Mouse (Mus musculus) intestine, embryonic 16.5 days (tissue): ENCODE measurements around the gene Cacna1c. TPM values are rescaled to one million over a fixed set of nuclear protein-coding genes. Genes with fewer than 3 reads are reported as not detected.
A peak's percentile ranks its signal among the peaks of the same experiment; 100 is the strongest.

Experiments used
- ATAC-seq: fragments of 200-750 bp; cut with Nextera tagmentation; 2 replicates; pipeline ENCODE4 v1.8.0; 2017; ENCODE audit warnings: moderate TSS enrichment, moderate library complexity
- H3K27ac ChIP-seq: fragments of 300-500 bp; sonication (generic); 2 replicates; pipeline ENCODE4 v1.5.1; 2014; ENCODE audit warnings: mild to moderate bottlenecking, low read length
- H3K27me3 ChIP-seq: fragments of 300-500 bp; sonication (generic); replicated peaks from 2 replicates; pipeline ENCODE4 v1.6.1; 2014; ENCODE audit warnings: low read length, control low read depth, mixed read lengths; ENCODE audit not compliant: control insufficient read depth, insufficient read depth
- H3K36me3 ChIP-seq: fragments of 300-500 bp; sonication (generic); 2 replicates; pipeline ENCODE4 v1.6.1; 2014; ENCODE audit warnings: low read length, control low read depth; ENCODE audit not compliant: control insufficient read depth, insufficient read depth
- H3K4me1 ChIP-seq: fragments of 300-500 bp; sonication (generic); 2 replicates; pipeline ENCODE4 v1.6.1; 2014; ENCODE audit warnings: low read length, control low read depth, mixed read lengths; ENCODE audit not compliant: control insufficient read depth, insufficient read depth
- H3K4me2 ChIP-seq: fragments of 300-500 bp; sonication (generic); 2 replicates; pipeline ENCODE4 v1.6.1; 2014; ENCODE audit warnings: low read depth, low read length, control low read depth
- H3K4me3 ChIP-seq: fragments of 300-500 bp; sonication (generic); 2 replicates; pipeline ENCODE4 v1.5.1; 2014; ENCODE audit warnings: mild to moderate bottlenecking, low read length
- H3K9ac ChIP-seq: fragments of 300-500 bp; sonication (generic); 2 replicates; pipeline ENCODE4 v1.6.1; 2014; ENCODE audit warnings: low read depth, low read length
- H3K9me3 ChIP-seq: fragments of 300-500 bp; sonication (generic); 2 replicates; pipeline ENCODE4 v1.6.1; 2016; ENCODE audit warnings: low read length, control low read depth; ENCODE audit not compliant: control insufficient read depth
- WGBS: fragments of 180-500 bp; shearing (Covaris S2); extraction: QIAGEN DNeasy Blood & Tissue Kit; methylation state at CpG from one replicate; pipeline ENCODE4 v1.1.7; 2014; 5-methylcytosine and 5-hydroxymethylcytosine counted together
- polyA plus RNA-seq: library from polyadenylated mRNA; unstranded; fragments of >200 nt; fragmentation: Nextera tagmentation; extraction: Ambion mirVana; gene quantifications from 2 replicates; pipeline ENCODE4 v1.2.1, GENCODE M21; 2015

Cacna1c gene
- polyA plus RNA-seq, 1 experiment from 2014 or later: 1.8 TPM

GRCm38 (mm10) chr6:119044148-119044547 lies 152.1 kb downstream of the Cacna1c start:
- Histone ChIP-seq H3K36me3 (no peaks in the 10 kb centered on the region), H3K4me3 (no peak overlapping the region), H3K9ac (no peak overlapping the region)

GRCm38 (mm10) chr6:119042803-119043202 lies 153.4 kb downstream of the Cacna1c start:
- H3K4me3 ChIP-seq: no peak overlapping the region
- H3K27me3 ChIP-seq: 0 out of 2 replicates have a peak, but pooled peaks cover 4% of the 10 kb centered on the region
- ATAC-seq: no peak
- no peaks in the 10 kb centered on the region for H3K36me3 ChIP-seq
- WGBS: 78% methylated on average over 3 of the region's 3 CpGs
- peaks cover 4% of the 10 kb centered on the region; the same call in 1 of the 2 replicates for H3K4me1 ChIP-seq
- H3K27ac ChIP-seq: no peak overlapping the region
- H3K9me3 ChIP-seq: no peaks in the 10 kb centered on the region
- H3K4me2 ChIP-seq: no peak overlapping the region
- H3K9ac ChIP-seq: no peak overlapping the region

More at GRCm38 (mm10) chr6:119044148-119044547, 152.1 kb downstream of the Cacna1c start:
- no peak for ATAC-seq
- Histone ChIP-seq H3K27me3 (0 out of 2 replicates have a peak, but pooled peaks cover 4% of the 10 kb centered on the region), H3K9me3 (no peaks in the 10 kb centered on the region), H3K4me2 (no peak overlapping the region), H3K4me1 (peaks cover 4% of the 10 kb centered on the region; the same call in 1 of the 2 replicates), H3K27ac (no peak overlapping the region)
- 69% methylated on average over 7 of the region's 7 CpGs for WGBS

DNA sequence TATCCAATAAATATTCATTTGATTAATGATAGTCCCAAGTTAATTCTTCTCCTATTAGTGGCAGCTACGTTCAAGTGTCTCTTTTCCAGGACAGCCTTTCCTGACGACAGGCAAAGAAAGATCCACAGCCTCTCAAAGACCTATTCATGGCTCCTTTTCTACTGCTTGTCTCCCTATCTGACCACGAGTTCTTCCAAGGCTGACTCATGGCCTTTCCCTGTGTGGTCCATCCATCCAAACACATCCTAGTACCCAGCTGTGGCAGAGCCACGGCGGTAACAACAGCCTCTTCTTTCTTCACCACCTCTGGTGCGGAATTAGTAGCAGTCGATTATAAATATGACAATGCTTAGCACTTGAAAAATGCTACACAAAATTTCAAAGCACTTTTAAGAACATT lies 155.3 kb downstream of the Cacna1c start:
- no peak overlapping the region for H3K4me3 ChIP-seq
- H3K4me2 ChIP-seq: no peak overlapping the region
- no peaks in the 10 kb centered on the region for H3K36me3 ChIP-seq
- H3K4me1 ChIP-seq: peaks cover 4% of the 10 kb centered on the region; the same call in 1 of the 2 replicates
- ATAC-seq: no peak
- H3K27me3 ChIP-seq: 0 out of 2 replicates have a peak, but pooled peaks cover 4% of the 10 kb centered on the region
- WGBS: 68% methylated on average over 7 of the region's 7 CpGs
- no peaks in the 10 kb centered on the region for H3K9me3 ChIP-seq
- no peak overlapping the region for H3K9ac ChIP-seq
- H3K27ac ChIP-seq: no peak overlapping the region

DNA sequence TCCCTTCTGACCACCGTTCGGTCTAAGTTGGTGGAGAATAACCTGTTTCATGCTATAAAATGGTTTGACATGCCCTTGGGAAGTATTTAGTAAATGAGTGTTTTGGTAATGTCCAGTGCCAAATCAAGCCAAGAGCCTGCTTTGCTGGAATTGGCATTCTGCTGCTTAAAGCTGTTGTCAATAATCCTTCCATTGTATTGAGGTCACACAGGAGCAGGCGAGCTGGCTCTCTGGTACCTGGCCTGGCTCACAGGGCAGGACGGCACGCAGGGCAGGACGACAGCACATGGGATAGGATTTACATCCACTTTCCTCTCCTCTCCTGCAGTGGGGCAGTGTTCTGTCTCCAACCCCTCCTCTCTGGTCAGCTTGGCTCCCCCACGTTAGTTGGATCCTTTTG lies 156.4 kb downstream of the Cacna1c start:
- Histone ChIP-seq H3K27me3 (0 out of 2 replicates have a peak, but pooled peaks cover 4% of the 10 kb centered on the region), H3K4me2 (no peak overlapping the region), H3K9ac (no peak overlapping the region), H3K4me1 (peaks cover 4% of the 10 kb centered on the region; the same call in 1 of the 2 replicates), H3K36me3 (no peaks in the 10 kb centered on the region), H3K4me3 (no peak overlapping the region), H3K27ac (no peak overlapping the region), H3K9me3 (no peaks in the 10 kb centered on the region)
- 82% methylated on average over 7 of the region's 7 CpGs for WGBS
- ATAC-seq: no peak

DNA sequence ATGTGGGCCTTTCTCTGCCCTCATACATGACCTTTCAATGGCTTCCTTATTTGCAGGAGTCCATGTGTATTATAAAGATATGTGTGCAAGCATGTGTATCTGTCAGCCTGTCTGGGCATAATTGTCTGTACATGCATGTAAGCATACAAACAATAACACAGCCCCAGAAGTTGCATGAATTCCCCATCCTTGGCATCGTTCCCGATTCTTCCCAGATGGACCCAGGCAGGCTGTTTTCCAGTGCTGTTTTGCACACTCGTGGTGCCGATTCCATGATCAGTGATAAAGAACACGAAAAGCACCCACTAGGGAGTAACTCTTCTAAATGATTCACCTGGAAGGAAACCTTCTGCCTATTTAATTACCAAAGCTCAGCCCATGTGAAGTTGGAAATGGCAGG lies 156.9 kb downstream of the Cacna1c start:
- Histone ChIP-seq H3K27me3 (0 out of 2 replicates have a peak, but pooled peaks cover 4% of the 10 kb centered on the region), H3K36me3 (no peaks in the 10 kb centered on the region), H3K27ac (no peak overlapping the region), H3K9me3 (no peaks in the 10 kb centered on the region), H3K9ac (no peak overlapping the region), H3K4me1 (peaks cover 4% of the 10 kb centered on the region; the same call in 1 of the 2 replicates), H3K4me2 (no peak overlapping the region), H3K4me3 (no peak overlapping the region)
- no peak for ATAC-seq
- 77% methylated on average over 5 of the region's 5 CpGs for WGBS

- 0 out of 2 replicates have a peak overlapping the region, but pooled peaks have one; percentile 12 for H3K27ac ChIP-seq
- no peaks in the 10 kb centered on the region for H3K9me3 ChIP-seq
- no peak for ATAC-seq
Observed at GRCm38 (mm10) chr6:119037815-119038214, 158.4 kb downstream of the Cacna1c start.

GRCm38 (mm10) chr6:119037047-119037446 lies 159.2 kb downstream of the Cacna1c start:
- no peaks in the 10 kb centered on the region for H3K36me3 ChIP-seq
- no peaks in the 10 kb centered on the region for H3K27me3 ChIP-seq
- 56% methylated on average over 2 of the region's 2 CpGs for WGBS
- peaks cover 4% of the 10 kb centered on the region; the same call in 1 of the 2 replicates for H3K4me1 ChIP-seq
- ATAC-seq: no peak
- H3K4me3 ChIP-seq: no peak overlapping the region
- H3K9ac ChIP-seq: no peak overlapping the region
- H3K4me2 ChIP-seq: no peak overlapping the region
- H3K27ac ChIP-seq: peak overlapping the region; percentile 12; the same call in 1 of the 2 replicates
- no peaks in the 10 kb centered on the region for H3K9me3 ChIP-seq

More at GRCm38 (mm10) chr6:119037815-119038214, 158.4 kb downstream of the Cacna1c start:
- Histone ChIP-seq H3K9ac (no peak overlapping the region), H3K27me3 (no peaks in the 10 kb centered on the region), H3K4me1 (peaks cover 4% of the 10 kb centered on the region; the same call in 1 of the 2 replicates), H3K4me2 (no peak overlapping the region), H3K36me3 (no peaks in the 10 kb centered on the region), H3K4me3 (no peak overlapping the region)
- 59% methylated on average over 6 of the region's 6 CpGs for WGBS

- no peak overlapping the region for H3K4me3 ChIP-seq
- H3K4me1 ChIP-seq: no peaks in the 10 kb centered on the region
- H3K36me3 ChIP-seq: no peaks in the 10 kb centered on the region
- H3K9me3 ChIP-seq: no peaks in the 10 kb centered on the region
- H3K27me3 ChIP-seq: no peaks in the 10 kb centered on the region
- no peak for ATAC-seq
- H3K27ac ChIP-seq: no peak overlapping the region
- 77% methylated on average over 6 of the region's 6 CpGs for WGBS
- no peak overlapping the region for H3K4me2 ChIP-seq
- H3K9ac ChIP-seq: no peak overlapping the region
Observed at GRCm38 (mm10) chr6:119035361-119035760, 160.9 kb downstream of the Cacna1c start.

DNA sequence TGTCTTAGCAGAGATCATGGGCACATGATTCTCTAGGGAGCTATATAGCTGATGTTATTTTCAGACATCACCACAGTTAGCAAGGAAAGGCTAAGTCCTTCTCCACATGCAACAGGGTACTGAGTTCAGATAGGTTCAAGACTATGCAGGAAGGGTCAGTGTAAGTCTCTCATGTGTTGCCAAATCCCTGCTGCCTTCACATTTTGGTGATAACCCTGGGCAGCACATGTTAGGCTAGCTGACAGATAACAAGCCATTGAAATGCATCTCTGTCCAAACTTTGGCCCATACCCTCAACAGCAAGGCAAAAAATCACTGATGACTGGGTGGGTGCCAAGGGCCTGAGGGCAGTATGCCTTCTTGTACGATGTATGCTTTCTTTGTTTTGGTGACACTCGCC lies 161.3 kb downstream of the Cacna1c start:
- Histone ChIP-seq H3K9me3 (no peaks in the 10 kb centered on the region), H3K27me3 (no peaks in the 10 kb centered on the region), H3K4me3 (no peak overlapping the region), H3K27ac (no peak overlapping the region), H3K36me3 (no peaks in the 10 kb centered on the region), H3K4me1 (no peaks in the 10 kb centered on the region), H3K4me2 (no peak overlapping the region), H3K9ac (no peak overlapping the region)
- WGBS: 84% methylated on average over 2 of the region's 2 CpGs
- no peak for ATAC-seq

DNA sequence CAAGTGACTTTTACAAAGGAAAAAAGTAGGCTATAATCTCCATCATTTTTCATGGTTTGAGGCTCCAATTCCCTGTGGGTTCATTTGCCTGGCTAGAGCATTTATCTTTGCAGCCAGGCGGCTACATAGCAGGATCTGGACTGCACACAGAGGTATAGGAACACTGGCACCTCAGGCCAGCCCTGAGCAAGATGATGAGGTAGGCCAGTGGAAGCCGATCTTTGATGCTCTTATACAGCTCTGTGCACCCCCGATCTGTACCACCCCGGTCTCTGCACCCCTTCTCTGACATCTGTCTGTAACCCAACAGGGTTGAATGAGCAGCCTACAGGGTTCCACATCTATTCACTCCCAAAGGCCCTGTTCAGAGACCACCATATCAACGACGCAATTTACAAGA lies 168.3 kb downstream of the Cacna1c start:
- H3K4me2 ChIP-seq: no peak overlapping the region
- H3K9ac ChIP-seq: no peak overlapping the region

More for the DNA sequence above, 168.3 kb downstream of the Cacna1c start:
- H3K4me3 ChIP-seq: no peak overlapping the region
- H3K36me3 ChIP-seq: no peaks in the 10 kb centered on the region
- ATAC-seq: no peak
- WGBS: 70% methylated on average over 6 of the region's 6 CpGs
- no peaks in the 10 kb centered on the region for H3K27me3 ChIP-seq
- H3K9me3 ChIP-seq: no peaks in the 10 kb centered on the region
- H3K4me1 ChIP-seq: no peaks in the 10 kb centered on the region
- H3K27ac ChIP-seq: no peak overlapping the region
